Mouse (Mus musculus): ENCODE results near the gene Insm1.

DNA sequence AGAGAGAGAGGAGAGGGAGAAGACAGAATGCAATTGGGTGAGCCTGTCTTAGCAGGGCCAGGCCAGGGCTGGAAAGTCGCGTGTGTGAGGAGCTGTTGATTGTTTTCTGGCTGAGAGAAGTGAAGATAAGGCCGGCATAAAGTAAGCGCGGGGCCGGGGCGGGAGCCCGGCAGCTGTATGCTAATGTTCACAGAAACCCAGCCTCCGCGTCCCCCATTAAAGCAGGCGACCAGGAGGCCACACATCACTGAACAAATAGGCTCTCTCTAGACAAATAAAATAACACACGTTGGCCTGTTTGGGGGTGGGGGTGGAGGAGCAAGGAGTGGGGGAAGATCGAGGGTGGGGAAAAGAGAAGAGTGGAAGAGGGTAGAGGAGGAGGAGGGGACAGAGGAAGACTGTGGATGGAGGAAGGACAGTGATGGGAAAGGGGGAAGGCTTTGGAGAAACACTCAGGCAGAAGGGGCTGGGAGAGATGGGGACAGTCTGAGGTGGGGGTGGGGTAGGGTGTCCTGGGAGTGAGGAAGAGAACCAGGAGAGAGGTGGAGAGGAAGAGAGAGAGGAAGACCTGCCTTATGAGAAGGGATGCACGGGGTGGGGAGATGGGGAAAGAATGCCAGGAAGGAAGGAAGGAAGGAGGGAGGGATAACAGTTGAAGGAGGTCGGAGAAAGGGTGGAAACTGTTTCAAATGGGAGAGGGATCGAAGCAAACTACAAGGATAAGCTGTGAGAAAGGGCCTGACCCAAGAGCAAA lies 4.3 kb upstream of the Insm1 start:
- TF ChIP-seq POLR2A (IDR thresholded peaks at IDR 0.05; ENCODE audit: control insufficient read depth, low read depth, low read length) (no peak), CTCF (IDR thresholded peaks at IDR 0.05; ENCODE audit: control insufficient read depth, insufficient read depth, insufficient replicate concordance, low read depth, low read length) (no peak)
